Mouse (Mus musculus): ENCODE results near the gene Olfr316. TPM values are rescaled to one million over a fixed set of nuclear protein-coding genes. Genes with fewer than 3 reads are reported as not detected.

Gene Olfr316
- not detected for polyA plus RNA-seq (2017; shearing (Covaris generic))

DNA sequence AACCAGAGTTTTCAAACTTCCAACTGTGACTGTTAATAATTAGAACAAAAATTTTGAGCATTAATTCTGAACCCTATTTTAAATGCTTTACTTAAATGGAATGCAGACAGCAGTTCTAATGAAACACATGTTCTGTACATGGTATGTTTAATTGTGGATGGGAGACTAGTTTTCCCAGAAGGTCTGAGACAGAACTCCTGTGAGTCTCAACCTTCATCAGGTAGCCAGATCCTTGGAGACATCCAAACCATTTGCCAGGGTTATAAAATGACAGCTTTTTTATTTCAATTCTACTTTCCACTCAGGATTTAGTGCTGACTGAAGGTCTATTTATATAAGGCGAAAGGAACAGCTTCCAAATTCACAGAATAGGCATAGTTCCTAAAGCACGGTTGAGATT is at the start of gene Olfr316:
Gene Olfr316 (plus strand): TSS at position 301 of the 400 bp plus-strand sequence.

GRCm38 (mm10) chr11:58723914-58724313 is 28.6 kb upstream of the Olfr316 start, which contains the start of gene Olfr318:
Olfr318 (minus strand) TSS chr11:58724014.

DNA sequence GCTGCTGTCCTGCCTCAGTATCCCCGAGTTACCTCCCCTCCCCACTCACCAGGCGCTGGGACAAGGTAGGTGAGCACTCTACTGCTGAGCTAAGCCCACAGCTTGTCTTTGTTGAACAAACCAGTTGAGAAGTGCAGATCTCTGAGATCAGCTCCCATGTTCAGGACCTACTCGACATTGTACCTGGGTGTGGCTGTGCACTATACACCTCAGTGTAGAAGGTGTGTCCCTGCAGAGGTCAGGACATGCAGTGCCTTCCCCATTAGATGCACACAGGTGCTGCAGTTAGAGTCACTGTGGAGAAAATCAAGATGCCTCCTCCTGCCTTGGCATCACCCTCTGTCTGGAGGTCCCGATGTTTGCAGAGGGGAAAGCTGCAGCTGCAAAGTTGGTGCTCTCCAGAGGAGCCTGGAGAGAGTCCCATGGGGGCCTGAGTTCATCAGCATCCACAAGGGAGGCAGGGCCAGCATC is 13.7 kb upstream of the Olfr316 start, which contains the start of gene Olfr317:
Gene Olfr317 (minus strand): TSS at position 421 of the 471 bp plus-strand sequence.

DNA sequence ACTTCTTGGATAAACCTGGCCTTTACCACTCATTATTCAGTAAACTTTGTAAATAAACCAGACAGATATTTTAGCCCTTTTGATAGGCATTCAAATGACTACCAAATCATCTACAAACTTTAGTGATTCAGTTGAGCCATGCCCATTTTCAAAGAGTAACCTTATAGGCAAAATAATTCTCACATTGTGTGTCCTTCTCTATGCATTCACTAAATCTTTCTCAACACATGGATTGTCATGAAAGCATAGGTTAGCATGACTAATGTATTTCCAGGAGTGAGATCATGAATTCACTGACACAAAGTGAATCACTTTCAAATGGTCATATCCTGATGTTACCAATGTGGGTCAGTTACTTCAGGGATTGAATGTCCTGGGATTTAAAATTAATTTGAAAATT is 20.4 kb downstream of the Olfr316 start, which contains the start of gene Olfr315:
Gene Olfr315 (plus strand): TSS at position 301 of the 400 bp plus-strand sequence.

DNA sequence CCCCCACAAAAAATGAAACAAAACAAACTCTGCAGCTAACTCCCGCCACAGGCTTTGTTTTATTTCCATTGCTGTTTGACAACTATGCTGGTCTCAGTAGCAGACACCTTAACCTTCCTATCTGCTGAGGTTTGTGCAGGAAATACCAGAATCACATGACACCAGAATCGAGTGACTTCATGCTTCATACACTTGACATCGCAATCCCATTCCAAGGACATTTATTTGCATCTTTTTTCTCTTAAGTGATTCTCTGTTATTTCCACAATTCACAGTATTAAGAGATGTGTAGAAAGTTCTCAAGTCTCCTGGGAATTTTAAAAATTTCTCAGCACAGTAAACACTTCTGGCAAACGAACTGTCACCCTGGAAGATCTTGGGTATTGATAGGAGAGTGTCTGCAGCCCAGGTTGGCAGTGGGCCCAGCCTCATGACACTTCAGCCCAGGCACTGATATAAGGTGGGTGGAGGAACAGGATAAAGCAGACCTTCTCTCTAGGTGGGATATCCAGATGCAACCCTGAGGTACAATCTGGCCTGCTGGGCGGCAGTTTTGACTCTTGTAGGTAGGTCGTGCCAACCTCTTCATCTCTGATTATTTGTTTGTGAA is 30.1 kb downstream of the Olfr316 start, which contains the start of gene Olfr314:
Gene Olfr314 (plus strand): TSS at position 473 of the 610 bp plus-strand sequence.

GRCm38 (mm10) chr11:58801558-58802228 is 49.2 kb downstream of the Olfr316 start, which contains the start of gene Fam183b:
Fam183b (minus strand) TSS chr11:58801960.

Other genes starting within 250 kb of the Olfr316 start
- not detected for gene Olfr330, start 217.9 kb upstream of the Olfr316 start, polyA plus RNA-seq (2017; shearing (Covaris generic))
- gene Olfr329-ps, start 206.3 kb upstream of the Olfr316 start, polyA plus RNA-seq (2017; shearing (Covaris generic)): not detected
- gene Olfr328, start 197.1 kb upstream of the Olfr316 start, polyA plus RNA-seq (2017; shearing (Covaris generic)): not detected
- not detected for gene Olfr224, start 182.2 kb upstream of the Olfr316 start, polyA plus RNA-seq (2017; shearing (Covaris generic))
- gene Olfr325, start 175.0 kb upstream of the Olfr316 start, polyA plus RNA-seq (2017; shearing (Covaris generic)): not detected
- not detected for gene Olfr324, start 157.6 kb upstream of the Olfr316 start, polyA plus RNA-seq (2017; shearing (Covaris generic))
- not detected for gene 2210407C18Rik, start 136.7 kb upstream of the Olfr316 start, polyA plus RNA-seq (2017; shearing (Covaris generic))
- gene Olfr323, start 122.2 kb upstream of the Olfr316 start, polyA plus RNA-seq (2017; shearing (Covaris generic)): under 1 TPM in 1 of 2 experiments, not detected in 1; 0.14 TPM
- gene Trim58, start 112.3 kb upstream of the Olfr316 start, polyA plus RNA-seq (2017; shearing (Covaris generic)): under 1 TPM; 0.21 to 0.43 TPM
- gene Olfr322, start 94.0 kb upstream of the Olfr316 start, polyA plus RNA-seq (2017; shearing (Covaris generic)): not detected
- not detected for gene Olfr320, start 71.6 kb upstream of the Olfr316 start, polyA plus RNA-seq (2017; shearing (Covaris generic))
- gene Olfr319, start 53.6 kb upstream of the Olfr316 start, polyA plus RNA-seq (2017; shearing (Covaris generic)): not detected
- under 1 TPM; 0.05 to 0.11 TPM for gene Olfr318, start 28.7 kb upstream of the Olfr316 start, polyA plus RNA-seq (2017; shearing (Covaris generic))
- not detected for gene Olfr317, start 13.5 kb upstream of the Olfr316 start, polyA plus RNA-seq (2017; shearing (Covaris generic))
- gene Olfr315, start 20.5 kb downstream of the Olfr316 start, polyA plus RNA-seq (2017; shearing (Covaris generic)): under 1 TPM in 1 of 2 experiments, not detected in 1; 0.11 TPM
- gene Olfr314, start 30.2 kb downstream of the Olfr316 start, polyA plus RNA-seq (2017; shearing (Covaris generic)): under 1 TPM in 1 of 2 experiments, not detected in 1; 0.20 TPM
- not detected for gene Fam183b, start 49.2 kb downstream of the Olfr316 start, polyA plus RNA-seq (2017; shearing (Covaris generic))
- gene Olfr313, start 62.3 kb downstream of the Olfr316 start, polyA plus RNA-seq (2017; shearing (Covaris generic)): not detected
- gene Olfr312, start 76.5 kb downstream of the Olfr316 start, polyA plus RNA-seq (2017; shearing (Covaris generic)): under 1 TPM in 1 of 2 experiments, not detected in 1; 0.29 TPM
- gene Olfr311, start 86.5 kb downstream of the Olfr316 start, polyA plus RNA-seq (2017; shearing (Covaris generic)): not detected
- 10 to 100 TPM in 1 of 2 experiments, 1 to 10 TPM in 1; 5.4 to 11.4 TPM for gene Gm12258, start 94.4 kb downstream of the Olfr316 start, polyA plus RNA-seq (2017; shearing (Covaris generic))
- gene 2810021J22Rik, start 114.5 kb downstream of the Olfr316 start, polyA plus RNA-seq (2017; shearing (Covaris generic)): 1 to 10 TPM; 5.6 to 7.0 TPM
- 10 to 100 TPM in 1 of 2 experiments, 1 to 10 TPM in 1; 8.3 to 11.4 TPM for gene Zfp39, start 151.5 kb downstream of the Olfr316 start, polyA plus RNA-seq (2017; shearing (Covaris generic))
- under 1 TPM; 0.14 to 0.20 TPM for gene Btnl10, start 165.2 kb downstream of the Olfr316 start, polyA plus RNA-seq (2017; shearing (Covaris generic))
- 100 to 1,000 TPM; 243 to 248 TPM for gene Rnf187, start 186.2 kb downstream of the Olfr316 start, polyA plus RNA-seq (2017; shearing (Covaris generic))
- 10 to 100 TPM; 14.4 to 22.3 TPM for gene Hist3h2ba, start 196.2 kb downstream of the Olfr316 start, polyA plus RNA-seq (2017; shearing (Covaris generic))
- 10 to 100 TPM in 1 of 2 experiments, 1 to 10 TPM in 1; 8.1 to 13.0 TPM for gene Hist3h2a, start 202.0 kb downstream of the Olfr316 start, polyA plus RNA-seq (2017; shearing (Covaris generic))
- gene Trim17, start 202.0 kb downstream of the Olfr316 start, polyA plus RNA-seq (2017; shearing (Covaris generic)): under 1 TPM; 0.06 to 0.60 TPM
- gene Trim11, start 225.4 kb downstream of the Olfr316 start, polyA plus RNA-seq (2017; shearing (Covaris generic)): 10 to 100 TPM; 38.4 to 42.4 TPM

All from activated CD4-positive, CD25-positive, alpha-beta regulatory T cell (primary cell).